Mouse (Mus musculus) gastrocnemius, adult 8-10 months (tissue): ENCODE results near the gene Lctl. TPM values are rescaled to one million over a fixed set of nuclear protein-coding genes. Genes with fewer than 3 reads are reported as not detected.
A peak's percentile ranks its signal among the peaks of the same experiment; 100 is the strongest.
"Not testable (repeated sequence)": the region's sequence is repeated elsewhere in the genome, so short reads cannot be mapped to it uniquely, and the experiment has no call there.

Experiments used
- DNase-seq, 2 experiments: peaks; one replicate each; pipeline ENCODE4 v3.0.0; 2022; ENCODE audit warnings: low spot score in 2 of 2
- total RNA-seq, 4 experiments: library from RNA; stranded (reverse); gene quantifications; 2 replicates each; pipeline ENCODE4 v1.2.4; 2022

Lctl gene
- total RNA-seq, 4 experiments from 2014 or later = 0.40 to 0.68 TPM; not detected in 2

DNA sequence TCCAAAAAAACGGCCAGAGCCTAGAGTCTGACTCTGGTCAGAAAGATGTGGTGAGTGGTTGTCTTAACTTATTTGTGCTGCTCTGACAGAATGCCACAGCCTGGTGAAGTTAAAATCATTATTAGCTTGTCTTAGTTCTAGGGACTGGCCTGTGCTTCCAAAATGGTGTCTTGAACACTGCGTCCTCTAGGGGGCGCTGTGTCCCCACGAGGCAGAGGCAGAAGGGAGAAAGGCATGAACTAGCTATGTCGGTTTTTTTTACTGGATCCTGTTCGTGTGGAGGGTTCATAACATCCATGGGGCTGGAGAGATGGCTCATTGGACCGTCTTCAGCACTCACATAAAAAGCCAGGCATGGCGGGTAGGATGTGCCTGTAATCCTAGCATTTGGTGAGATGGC lies 3.0 kb downstream of the Lctl start:
- DNase-seq = peak in 1 of 2 experiments; percentile 38

DNA sequence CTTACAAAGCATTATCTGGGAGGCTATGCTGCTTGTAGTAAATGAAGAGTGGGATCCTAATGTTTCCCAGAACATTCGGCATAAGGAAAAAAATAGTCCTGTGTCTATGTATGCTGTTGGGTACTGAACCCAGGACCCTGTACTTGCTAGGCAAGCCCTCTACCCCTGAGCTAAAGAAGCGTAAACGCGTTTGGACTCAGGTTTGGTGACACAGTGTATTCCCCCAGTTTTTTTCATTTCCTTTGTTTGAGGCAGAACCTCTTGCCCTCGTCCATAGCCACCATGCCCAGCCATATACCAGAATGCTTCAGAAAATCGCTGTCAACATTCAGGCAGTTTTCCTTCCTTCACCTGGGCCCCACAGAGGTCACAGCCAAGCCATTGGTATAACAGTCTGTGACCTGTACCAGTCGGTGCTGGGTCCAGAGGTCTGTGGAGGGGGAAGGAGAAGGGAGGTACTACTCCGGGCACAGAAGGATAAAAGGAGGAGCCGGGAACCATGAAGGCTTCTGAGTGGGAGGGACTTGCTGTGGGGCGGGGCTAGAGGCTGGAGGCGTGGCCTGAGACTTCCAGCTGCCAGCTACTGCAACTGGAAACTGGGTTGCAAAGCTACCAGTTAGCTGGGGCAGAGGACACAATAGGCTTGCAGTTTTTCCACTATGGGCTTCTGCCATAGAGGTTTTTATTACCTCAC lies 3.8 kb downstream of the Lctl start:
- DNase-seq = no peak

GRCm38 (mm10) chr9:64122601-64123000 lies 5.7 kb downstream of the Lctl start:
- DNase-seq = no peak

DNA sequence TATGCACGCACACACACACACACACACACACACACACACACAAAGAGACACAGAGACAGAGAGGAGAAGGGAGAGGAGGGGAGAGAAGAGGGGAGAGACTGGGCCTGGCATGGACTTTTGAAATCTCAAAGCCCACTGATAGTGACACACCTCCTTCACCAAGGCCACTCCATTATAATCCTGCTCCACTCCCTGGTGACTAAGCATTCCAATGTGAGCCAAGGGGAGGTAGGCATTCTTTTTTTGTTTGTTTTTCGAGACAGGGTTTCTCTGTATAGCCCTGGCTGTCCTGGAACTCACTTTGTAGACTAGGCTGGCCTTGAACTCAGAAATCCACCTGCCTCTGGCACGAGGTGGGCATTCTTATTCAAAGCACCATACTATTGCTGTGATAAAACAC lies 7.9 kb downstream of the Lctl start:
- DNase-seq = not testable (repeated sequence)

DNA sequence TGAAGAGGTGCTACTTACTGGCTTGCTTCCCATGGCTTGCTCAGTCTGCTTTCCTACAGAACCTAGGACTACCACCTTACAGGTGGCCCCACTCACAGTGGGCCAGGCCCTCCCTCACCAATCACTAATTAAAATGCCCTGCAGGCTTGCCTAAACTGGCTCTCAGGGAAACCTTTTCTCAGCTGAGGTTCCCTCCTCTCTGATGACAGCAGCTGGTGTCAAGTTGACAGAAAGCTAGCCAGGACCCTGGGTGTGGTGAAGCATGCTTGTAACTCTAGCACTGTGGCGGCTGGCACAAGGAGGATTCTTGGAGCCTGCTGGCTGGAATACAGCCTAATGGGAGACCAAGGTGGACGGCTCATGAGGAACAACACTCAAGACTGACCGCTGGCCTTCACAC lies 8.4 kb downstream of the Lctl start:
- peak; percentile 39 to 71 for DNase-seq

GRCm38 (mm10) chr9:64126121-64126520 lies 9.2 kb downstream of the Lctl start:
- no peak for DNase-seq

DNA sequence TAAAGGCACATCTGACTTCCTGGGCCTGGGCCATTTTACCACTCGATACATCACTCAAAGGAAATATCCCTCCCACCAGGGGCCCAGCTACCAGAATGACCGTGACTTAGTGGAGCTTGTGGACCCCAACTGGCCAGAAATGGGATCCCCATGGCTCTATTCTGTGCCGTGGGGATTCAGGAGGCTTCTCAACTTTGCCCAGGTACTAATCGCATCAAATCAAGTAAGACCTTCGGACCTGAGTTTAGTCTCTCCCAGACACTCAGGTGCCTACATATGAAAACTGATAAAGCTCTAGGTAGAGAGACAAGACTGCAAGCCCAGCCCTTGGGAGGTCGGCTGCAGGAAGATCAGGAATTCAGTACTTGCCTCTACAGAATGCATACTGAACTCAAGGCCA lies 14.7 kb downstream of the Lctl start:
- no peak for DNase-seq

- DNase-seq = peak; percentile 24 to 35
These were observed 21.9 kb downstream of the Lctl start for GRCm38 (mm10) chr9:64138896-64139295.

DNA sequence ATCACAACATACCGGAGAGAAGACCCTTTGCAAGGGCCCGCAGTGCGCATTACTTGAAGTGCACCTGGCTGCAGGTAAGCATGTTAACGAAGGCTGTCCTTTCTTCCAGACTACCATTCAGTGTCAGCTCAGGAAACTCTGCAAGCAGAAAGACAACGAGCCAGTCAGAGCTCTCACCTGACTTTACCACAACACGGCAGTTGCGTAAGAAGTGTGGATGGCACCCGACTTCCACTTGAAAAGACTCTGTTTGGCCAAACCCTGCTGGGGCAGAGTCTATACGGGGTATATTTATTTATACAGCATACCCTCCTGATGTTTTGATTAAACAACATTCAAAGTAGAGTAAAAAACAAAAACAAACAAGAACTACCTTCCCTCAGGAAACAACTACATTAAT lies 22.9 kb downstream of the Lctl start:
- no peak for DNase-seq

- no peak for DNase-seq
These were observed 39.7 kb downstream of the Lctl start for GRCm38 (mm10) chr9:64156641-64157040.

GRCm38 (mm10) chr9:64160471-64160870 lies 43.5 kb downstream of the Lctl start:
- DNase-seq = no peak

GRCm38 (mm10) chr9:64169967-64170366 lies 53.0 kb downstream of the Lctl start:
- DNase-seq = not testable (repeated sequence)

DNA sequence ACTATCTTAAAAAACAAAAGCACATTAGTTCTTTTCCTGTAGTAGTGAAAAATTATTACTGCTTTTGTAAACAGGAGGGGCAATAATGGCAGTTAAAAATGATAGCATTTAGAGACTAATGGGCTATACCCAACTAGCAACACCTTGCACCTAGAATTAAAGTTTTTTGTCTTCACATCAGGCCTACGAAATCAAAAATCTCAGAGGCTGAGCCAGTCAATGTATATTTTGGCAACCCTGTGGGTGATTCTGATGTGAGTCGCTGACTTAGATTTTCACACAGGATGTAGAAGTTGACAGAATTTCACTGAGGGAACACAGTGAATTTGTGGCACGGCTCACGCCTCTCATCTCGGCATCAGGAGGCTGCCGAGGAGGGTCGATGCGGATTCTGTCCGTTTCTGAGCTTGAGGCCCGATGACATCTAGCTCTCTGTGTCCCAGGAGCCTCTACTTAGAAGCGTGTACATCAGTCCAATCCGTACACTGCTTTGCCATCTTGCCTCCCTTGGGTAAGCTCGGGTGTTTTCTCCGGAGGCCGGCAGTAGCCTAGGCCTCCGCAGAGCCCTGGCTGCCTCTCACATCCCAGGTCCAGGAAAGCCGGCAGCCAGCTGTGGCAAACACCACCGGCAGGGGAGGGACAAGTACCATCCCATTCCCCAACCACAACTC lies 55.3 kb downstream of the Lctl start:
- no peak for DNase-seq

GRCm38 (mm10) chr9:64172816-64173665 lies 56.1 kb downstream of the Lctl start, which contains the start of the genes Zwilch and Rpl4:
Gene Zwilch (minus strand): TSS chr9:64173104.
Gene Rpl4 (plus strand): TSS chr9:64173375.
- DNase-seq = peak; percentile 72 to 77

DNA sequence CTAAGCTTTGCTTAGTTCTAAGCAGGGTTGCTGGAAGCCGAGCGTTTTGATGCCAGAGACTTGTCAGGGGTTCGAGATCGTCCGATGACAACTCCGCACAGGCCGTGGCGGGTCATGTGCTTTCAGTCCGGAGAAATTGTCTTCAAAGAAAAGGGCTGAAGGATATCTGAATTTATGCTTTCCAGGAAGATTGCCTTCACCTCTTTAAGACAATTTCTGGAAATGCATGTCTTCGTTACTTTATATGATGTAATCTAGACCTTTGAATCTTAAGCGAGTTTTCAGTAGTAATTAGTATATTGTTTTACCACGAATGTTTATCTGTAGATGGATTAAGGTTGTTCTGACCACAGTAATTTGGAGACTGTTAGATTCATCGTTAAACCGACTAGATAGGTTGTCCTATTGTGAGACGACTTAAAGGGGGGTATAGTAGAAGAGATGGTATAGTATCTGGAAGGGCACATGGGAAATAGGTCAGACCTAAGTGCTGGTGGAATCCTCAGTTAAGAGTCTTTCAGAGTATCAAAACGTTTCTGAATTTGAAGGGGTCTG lies 56.8 kb downstream of the Lctl start:
- DNase-seq = no peak

DNA sequence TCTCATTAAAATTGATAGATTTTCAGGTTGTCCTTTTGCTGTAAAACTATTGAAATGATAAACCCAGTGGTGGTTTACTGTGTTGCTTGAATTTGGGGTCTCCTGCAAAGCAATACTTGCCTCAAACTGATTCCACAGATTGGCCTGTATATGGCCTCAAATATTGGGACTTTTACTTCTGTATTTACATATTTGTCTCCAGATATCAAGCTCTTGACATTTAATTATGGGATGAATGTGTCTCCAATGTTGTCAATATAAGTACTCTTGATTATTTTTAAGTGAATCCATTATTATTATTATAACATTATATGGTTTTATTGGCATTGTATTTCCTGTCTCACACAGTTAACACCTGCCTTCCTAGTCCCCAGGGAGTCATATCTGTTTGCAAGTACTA lies 57.4 kb downstream of the Lctl start:
- DNase-seq = no peak

GRCm38 (mm10) chr9:64174766-64175165 lies 57.8 kb downstream of the Lctl start:
- no peak for DNase-seq

DNA sequence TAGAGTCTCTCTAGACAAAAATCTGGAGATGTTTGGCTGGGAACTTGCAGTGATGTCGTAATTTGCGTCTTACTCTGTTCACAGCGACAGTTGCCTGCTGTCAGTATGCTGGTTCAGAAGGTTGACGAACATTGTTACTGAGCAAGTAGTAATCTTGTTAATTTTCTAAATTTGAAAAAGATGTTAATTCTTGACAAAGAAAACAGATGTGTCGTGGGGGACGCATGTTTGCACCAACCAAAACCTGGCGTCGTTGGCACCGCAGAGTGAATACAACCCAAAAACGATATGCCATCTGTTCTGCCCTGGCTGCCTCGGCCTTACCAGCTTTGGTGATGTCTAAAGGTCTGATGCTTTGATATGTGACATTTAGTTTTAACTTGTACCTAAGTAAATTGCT lies 58.4 kb downstream of the Lctl start:
- no peak for DNase-seq

DNA sequence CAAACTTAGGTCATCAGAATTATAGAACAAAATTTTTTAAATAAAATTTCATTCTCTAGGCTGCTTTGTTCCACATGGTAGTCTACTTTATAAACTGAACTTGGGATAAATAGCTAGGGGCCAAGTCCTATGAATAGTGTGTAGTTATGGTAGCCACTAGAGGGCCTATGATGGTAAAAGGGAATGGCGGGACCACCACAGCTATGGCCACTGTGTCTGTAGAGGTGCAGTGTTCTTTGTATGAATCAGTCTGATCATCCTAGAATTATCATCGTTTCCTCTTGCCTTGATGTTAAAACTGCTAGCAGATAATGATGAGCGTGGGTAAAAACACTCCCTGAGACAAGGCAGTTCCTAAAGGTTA lies 61.6 kb downstream of the Lctl start:
- no peak for DNase-seq

DNA sequence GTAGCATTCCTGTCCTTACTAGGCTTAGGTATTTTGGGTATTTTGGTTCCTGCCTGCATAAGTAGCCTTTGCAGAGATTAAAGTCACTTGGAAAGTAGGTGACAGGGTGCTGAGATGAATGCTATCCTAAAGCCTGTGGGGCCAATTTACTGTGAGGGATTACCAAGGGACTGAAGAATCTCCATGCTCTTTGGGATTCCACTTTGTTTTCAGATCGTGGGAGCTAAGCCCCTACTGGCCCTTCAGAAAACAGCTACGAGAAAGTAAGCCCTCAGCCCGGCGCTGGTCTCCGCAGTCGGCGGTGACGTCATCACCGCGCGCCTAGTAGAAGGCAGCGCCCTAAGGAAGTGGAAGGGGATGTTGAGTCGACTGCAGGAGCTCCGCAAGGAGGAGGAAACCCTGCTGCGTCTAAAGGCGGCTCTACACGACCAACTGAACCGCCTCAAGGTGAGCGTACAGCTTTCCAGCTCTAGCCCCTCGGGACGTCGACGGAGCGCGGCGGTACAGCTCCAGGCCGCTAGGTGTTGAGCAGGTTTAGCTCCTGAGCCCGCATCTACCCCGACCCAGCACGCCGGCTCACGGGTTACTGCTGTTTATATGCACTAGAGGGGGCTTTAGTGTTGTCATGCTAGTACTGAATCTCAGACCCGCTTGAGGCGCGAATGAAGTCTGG lies 62.2 kb downstream of the Lctl start, which contains the start of gene Snapc5:
Gene Snapc5 (plus strand): TSS at position 301 of the 673 bp plus-strand sequence.
- DNase-seq = peak; percentile 83

- not testable (repeated sequence) for DNase-seq
These were observed 66.3 kb downstream of the Lctl start for GRCm38 (mm10) chr9:64183295-64183694.
